Mouse (Mus musculus): ENCODE data around the gene Gm21964. TPM values are rescaled to one million over a fixed set of nuclear protein-coding genes. Genes with fewer than 3 reads are reported as not detected.

Gene Gm21964
- total RNA-seq (2021): not detected
- long read RNA-seq, experiment 1: 0 reads
- long read RNA-seq, experiment 2: 0 reads

GRCm38 (mm10) chr8:110100907-110101306 is at the start of gene Gm21964:
Gene Gm21964 (plus strand): TSS chr8:110101207.
- DNase-seq: no peak

GRCm38 (mm10) chr8:110051208-110051607 is 49.8 kb upstream of the Gm21964 start:
- no peak for DNase-seq

GRCm38 (mm10) chr8:110058207-110058606 is 42.8 kb upstream of the Gm21964 start:
- no peak for DNase-seq

- no peak for DNase-seq
These were observed 36.8 kb upstream of the Gm21964 start for GRCm38 (mm10) chr8:110064161-110064560.

- no peak for DNase-seq
These were observed 36.2 kb upstream of the Gm21964 start for GRCm38 (mm10) chr8:110064606-110065365.

- DNase-seq: no peak
These were observed 35.3 kb upstream of the Gm21964 start for GRCm38 (mm10) chr8:110065676-110066075.

GRCm38 (mm10) chr8:110069706-110070105 is 31.3 kb upstream of the Gm21964 start:
- DNase-seq: no peak

- no peak for DNase-seq
These were observed 29.4 kb upstream of the Gm21964 start for GRCm38 (mm10) chr8:110071600-110071999.

- no peak for DNase-seq
These were observed 26.5 kb upstream of the Gm21964 start for GRCm38 (mm10) chr8:110074496-110074895.

GRCm38 (mm10) chr8:110079282-110080221 is 21.5 kb upstream of the Gm21964 start, which contains the start of gene Zfp612:
Gene Zfp612 (plus strand): TSS chr8:110079746.
- DNase-seq: peak; percentile 66

GRCm38 (mm10) chr8:110082416-110083105 is 18.4 kb upstream of the Gm21964 start:
- no peak for DNase-seq

GRCm38 (mm10) chr8:110091869-110092268 is 9.1 kb upstream of the Gm21964 start:
- DNase-seq: no peak

- no peak for DNase-seq
These were observed 669 bp downstream of the Gm21964 start for GRCm38 (mm10) chr8:110101676-110102075.

GRCm38 (mm10) chr8:110102653-110103052 is 1.6 kb downstream of the Gm21964 start, which contains the start of gene Gm17720:
Gene Gm17720 (minus strand): TSS chr8:110102753.
- DNase-seq: no peak

- no peak for DNase-seq
These were observed 18.7 kb downstream of the Gm21964 start for GRCm38 (mm10) chr8:110119715-110120114.

GRCm38 (mm10) chr8:110130537-110130936 is 29.5 kb downstream of the Gm21964 start:
- DNase-seq: peak; percentile 40

- DNase-seq: no peak
These were observed 33.2 kb downstream of the Gm21964 start for GRCm38 (mm10) chr8:110134236-110134635.

GRCm38 (mm10) chr8:110135515-110135914 is 34.5 kb downstream of the Gm21964 start:
- peak; percentile 9 for DNase-seq

- DNase-seq: no peak
These were observed 39.1 kb downstream of the Gm21964 start for GRCm38 (mm10) chr8:110140156-110140555.

- DNase-seq: no peak
These were observed 39.8 kb downstream of the Gm21964 start for GRCm38 (mm10) chr8:110140770-110141169.

- no peak for DNase-seq
These were observed 44.5 kb downstream of the Gm21964 start for GRCm38 (mm10) chr8:110145538-110145937.

- DNase-seq: no peak
These were observed 51.9 kb downstream of the Gm21964 start for GRCm38 (mm10) chr8:110152951-110153350.

Measured in gastrocnemius, postnatal 25 days (tissue).